Mouse (Mus musculus): ENCODE data around the gene Palm2.

The Palm2 gene

GRCm38 (mm10) chr4:57569711-57570110, 135.7 kb downstream of the Palm2 start:
- DNase-seq = no peak

GRCm38 (mm10) chr4:57570229-57570628, 136.2 kb downstream of the Palm2 start:
- DNase-seq = no peak

- DNase-seq = no peak
Observed at GRCm38 (mm10) chr4:57574181-57574580, 140.1 kb downstream of the Palm2 start.

- no peak for DNase-seq
Observed at GRCm38 (mm10) chr4:57574646-57575045, 140.6 kb downstream of the Palm2 start.

GRCm38 (mm10) chr4:57575686-57576085, 141.6 kb downstream of the Palm2 start:
- no peak for DNase-seq

- no peak for DNase-seq
Observed at GRCm38 (mm10) chr4:57576095-57576494, 142.0 kb downstream of the Palm2 start.

GRCm38 (mm10) chr4:57579683-57580082, 145.6 kb downstream of the Palm2 start:
- DNase-seq = no peak

GRCm38 (mm10) chr4:57585281-57585800, 151.3 kb downstream of the Palm2 start:
- DNase-seq = no peak

- DNase-seq = no peak
Observed at GRCm38 (mm10) chr4:57586933-57587658, 153.0 kb downstream of the Palm2 start.

GRCm38 (mm10) chr4:57588356-57588755, 154.3 kb downstream of the Palm2 start:
- DNase-seq = no peak

GRCm38 (mm10) chr4:57592751-57593150, 158.7 kb downstream of the Palm2 start:
- no peak for DNase-seq

GRCm38 (mm10) chr4:57599946-57600345, 165.9 kb downstream of the Palm2 start:
- no peak for DNase-seq

- DNase-seq = no peak
Observed at GRCm38 (mm10) chr4:57600685-57601457, 166.8 kb downstream of the Palm2 start.

- no peak for DNase-seq
Observed at GRCm38 (mm10) chr4:57601458-57601835, 167.4 kb downstream of the Palm2 start.

- no peak for DNase-seq
Observed at GRCm38 (mm10) chr4:57601903-57602617, 168.0 kb downstream of the Palm2 start.

GRCm38 (mm10) chr4:57606258-57606657, 172.2 kb downstream of the Palm2 start:
- no peak for DNase-seq

- DNase-seq = peak; percentile 76
Observed at GRCm38 (mm10) chr4:57607247-57607942, 173.3 kb downstream of the Palm2 start.

- no peak for DNase-seq
Observed at GRCm38 (mm10) chr4:57611303-57612077, 177.4 kb downstream of the Palm2 start.

GRCm38 (mm10) chr4:57612716-57613115, 178.7 kb downstream of the Palm2 start:
- DNase-seq = no peak

GRCm38 (mm10) chr4:57614686-57615085, 180.6 kb downstream of the Palm2 start:
- no peak for DNase-seq

- DNase-seq = no peak
Observed at GRCm38 (mm10) chr4:57618743-57619142, 184.7 kb downstream of the Palm2 start.

GRCm38 (mm10) chr4:57622816-57623215, 188.8 kb downstream of the Palm2 start:
- DNase-seq = no peak
